Mouse (Mus musculus) monocyte, adult 5-6 weeks (primary cell): ENCODE results near the gene Gm28729. TPM values are rescaled to one million over a fixed set of nuclear protein-coding genes. Genes with fewer than 3 reads are reported as not detected.

Experiments used
- total RNA-seq: library from RNA; stranded (forward); fragments of 200-1000, 200-491, 200-594 nt; gene quantifications from 3 replicates; pipeline ENCODE4 v1.2.3, GENCODE M21; 2017

Gm28729 gene
- total RNA-seq, 1 experiment from 2014 or later = not detected

Other genes starting within 250 kb of the Gm28729 start
- gene Atp1b3, start 160.8 kb downstream of the Gm28729 start, total RNA-seq = 298 to 398 TPM (median 324 TPM) in 3 replicates
- 49.1 to 62.7 TPM (median 62.4 TPM) in 3 replicates for gene Rnf7, start 46.6 kb downstream of the Gm28729 start, total RNA-seq
- gene Rasa2, start 106.4 kb upstream of the Gm28729 start, total RNA-seq = 33.0 to 39.1 TPM (median 38.8 TPM) in 3 replicates
- 25.0 to 52.6 TPM (median 30.4 TPM) in 3 replicates for gene Zbtb38, start 227.6 kb upstream of the Gm28729 start, total RNA-seq